Comparison of ENCODE assay signal across 8 mouse cellular contexts in the genomic region with DNA sequence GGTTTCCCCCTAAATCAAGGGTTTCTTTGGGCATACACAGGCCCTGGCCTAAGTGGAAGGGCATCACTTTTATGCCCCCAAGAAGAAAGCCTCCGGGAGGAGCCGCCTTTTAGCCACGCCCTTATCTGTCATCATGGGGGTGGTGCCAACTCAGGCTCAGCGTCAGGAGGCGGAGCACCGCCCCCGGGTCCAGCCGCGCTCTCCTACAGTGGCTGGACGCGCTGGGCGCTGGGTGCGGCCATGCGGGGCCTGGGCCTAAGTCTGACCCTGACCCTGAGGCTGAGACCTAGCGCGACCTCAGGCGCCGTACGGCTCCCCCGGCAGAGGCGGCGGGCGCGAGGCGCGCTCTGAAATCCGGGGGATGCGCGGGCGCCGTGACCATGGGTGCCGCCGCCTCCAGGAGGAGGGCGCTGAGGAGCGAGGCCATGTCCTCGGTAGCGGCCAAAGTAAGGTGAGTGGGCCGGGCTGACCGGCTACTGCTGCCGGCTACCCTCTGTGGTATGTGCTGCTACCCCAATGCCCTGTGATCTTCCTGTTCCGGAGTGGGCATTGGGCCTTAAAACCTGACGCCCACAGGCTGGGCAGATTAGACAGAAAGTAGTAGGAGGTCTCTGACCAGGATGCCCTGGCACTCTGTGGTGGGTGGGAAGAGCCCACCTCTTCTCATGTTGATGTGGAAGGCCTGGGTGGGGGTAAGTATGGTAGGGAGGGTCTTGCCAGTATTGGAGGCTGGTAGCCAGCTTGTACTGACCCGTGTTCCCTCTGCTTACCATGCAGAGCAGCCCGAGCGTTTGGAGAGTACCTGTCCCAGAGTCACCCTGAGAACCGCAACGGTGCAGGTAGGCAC. TPM values are rescaled to one million over a fixed set of nuclear protein-coding genes. Genes with fewer than 3 reads are reported as not detected.
DNase-seq lines count a peak whose midpoint lies in the region; ATAC-seq and TF ChIP-seq lines count a peak whose summit lies in the region.

Nsmf (plus strand) TSS at position 135 of the 847 bp plus-strand sequence.

- H3K4me3 ChIP-seq in embryonic facial prominence, embryonic 14.5 days (ENCODE audit: low read depth, low read length) = peak within 1 kb of the TSS; percentile 70
- peak within 1 kb of the TSS; percentile 77 for H3K4me3 ChIP-seq in limb, embryonic 14.5 days (replicated peaks; ENCODE audit: low read length)
- H3K4me3 ChIP-seq in midbrain, postnatal 0 days (ENCODE audit: low read depth, low read length) = peak within 1 kb of the TSS; percentile 69

- H3K4me1 ChIP-seq in embryonic facial prominence, embryonic 14.5 days (ENCODE audit: control insufficient read depth, insufficient read depth, low read length) = peaks cover 11% of the 10 kb centered on the region
- peaks cover 9% of the 10 kb centered on the region for H3K4me1 ChIP-seq in limb, embryonic 14.5 days (ENCODE audit: control insufficient read depth, insufficient read depth, low read length)
- peaks cover 12% of the 10 kb centered on the region; the same call in 1 of the 2 replicates for H3K4me1 ChIP-seq in midbrain, postnatal 0 days (ENCODE audit: insufficient read depth, low read length)

- no peaks in the 10 kb centered on the region for H3K27me3 ChIP-seq in embryonic facial prominence, embryonic 14.5 days (replicated peaks; ENCODE audit: control insufficient read depth, insufficient read depth, low read length)
- H3K27me3 ChIP-seq in limb, embryonic 14.5 days (ENCODE audit: control insufficient read depth, insufficient read depth, low read length) = no peaks in the 10 kb centered on the region
- H3K27me3 ChIP-seq in midbrain, postnatal 0 days (ENCODE audit: insufficient read depth, low read length) = no peaks in the 10 kb centered on the region

- H3K27ac ChIP-seq in embryonic facial prominence, embryonic 14.5 days (replicated peaks; ENCODE audit: low read depth, low read length) = no peak within 1 kb of the TSS; the same call in 1 of the 2 replicates
- no peak within 1 kb of the TSS for H3K27ac ChIP-seq in limb, embryonic 14.5 days (replicated peaks; ENCODE audit: low read depth, low read length)
- peak within 1 kb of the TSS; percentile 71 for H3K27ac ChIP-seq in midbrain, postnatal 0 days (ENCODE audit: low read depth, low read length)

- peaks cover 18% of the 10 kb centered on the region; the same call in 1 of the 2 replicates for H3K36me3 ChIP-seq in embryonic facial prominence, embryonic 14.5 days (ENCODE audit: control insufficient read depth, insufficient read depth, low read length)
- peaks cover 23% of the 10 kb centered on the region; the same call in 1 of the 2 replicates for H3K36me3 ChIP-seq in limb, embryonic 14.5 days (ENCODE audit: control insufficient read depth, insufficient read depth, low read length)
- H3K36me3 ChIP-seq in midbrain, postnatal 0 days (ENCODE audit: insufficient read depth, low read length) = peaks cover 27% of the 10 kb centered on the region

- no peaks in the 10 kb centered on the region for H3K9me3 ChIP-seq in embryonic facial prominence, embryonic 14.5 days (ENCODE audit: control insufficient read depth, low read length)
- H3K9me3 ChIP-seq in limb, embryonic 14.5 days (ENCODE audit: control insufficient read depth, low read length) = no peaks in the 10 kb centered on the region
- H3K9me3 ChIP-seq in midbrain, postnatal 0 days (ENCODE audit: low read length) = no peaks in the 10 kb centered on the region

- DNase-seq in 3134 (ENCODE audit: extremely low read depth, insufficient read length, low spot score) = peak; percentile 86
- DNase-seq in adrenal gland, postnatal 4 days (ENCODE audit: low spot score in 2 of 2) = peak; percentile 69 to 74
- DNase-seq in embryonic facial prominence, embryonic 14.5 days (ENCODE audit: low spot score) = peak; percentile 91
- peak; percentile 88 for DNase-seq in heart, adult 8-10 months (ENCODE audit: low spot score)
- DNase-seq in kidney, adult 9 months = peak; percentile 89
- peak; percentile 84 for DNase-seq in limb, embryonic 14.5 days (ENCODE audit: low spot score)
- DNase-seq in midbrain, postnatal 0 days (ENCODE audit: low spot score) = peak; percentile 85
- peak; percentile 65 to 74 for DNase-seq in spleen, postnatal 14 days (ENCODE audit: low spot score in 2 of 2)

- peak; percentile 65; the same call in 1 of the 2 replicates for TF ChIP-seq POLR2A in limb, embryonic 14.5 days (IDR thresholded peaks at IDR 0.05; ENCODE audit: borderline replicate concordance, extremely low read depth, insufficient read depth, insufficient read length)

- peak; percentile 31 for TF ChIP-seq CTCF in midbrain, postnatal 0 days (IDR thresholded peaks at IDR 0.05)

- peak within 1 kb of the TSS; percentile 74 for H3K4me2 ChIP-seq in embryonic facial prominence, embryonic 14.5 days (ENCODE audit: low read depth, low read length)
- peak within 1 kb of the TSS; percentile 77 for H3K4me2 ChIP-seq in limb, embryonic 14.5 days (replicated peaks; ENCODE audit: low read depth, low read length, severe bottlenecking)
- H3K4me2 ChIP-seq in midbrain, postnatal 0 days (ENCODE audit: low read depth, low read length, poor library complexity, severe bottlenecking) = peak within 1 kb of the TSS; percentile 76

- peak within 1 kb of the TSS; percentile 79 for H3K9ac ChIP-seq in embryonic facial prominence, embryonic 14.5 days (ENCODE audit: low read depth, low read length)
- peak within 1 kb of the TSS; percentile 79 for H3K9ac ChIP-seq in limb, embryonic 14.5 days (ENCODE audit: low read depth, low read length, severe bottlenecking)
- peak within 1 kb of the TSS; percentile 69 for H3K9ac ChIP-seq in midbrain, postnatal 0 days (replicated peaks; ENCODE audit: low read length, poor library complexity, severe bottlenecking)

- ATAC-seq in embryonic facial prominence, embryonic 14.5 days (ENCODE audit: low read depth) = peak; percentile 91
- peak; percentile 90 for ATAC-seq in limb, embryonic 14.5 days (ENCODE audit: low FRiP score, low read depth)
- peak; percentile 86 for ATAC-seq in midbrain, postnatal 0 days (ENCODE audit: low FRiP score)

- WGBS in embryonic facial prominence, embryonic 14.5 days = 5% methylated on average over 33 of the region's 47 CpGs
- 8% methylated on average over 30 of the region's 47 CpGs for WGBS in limb, embryonic 14.5 days
- 4% methylated on average over 46 of the region's 47 CpGs for WGBS in midbrain, postnatal 0 days

RNA-seq across cellular contexts. Expression of gene Nsmf, which starts in this region (rescaled TPM):
- 10 to 100 TPM; 78.9 to 80.1 TPM for total RNA-seq in adrenal gland, postnatal 4 days (2021)
- 55.5 and 56.2 TPM in 2 replicates for polyA plus RNA-seq in embryonic facial prominence, embryonic 14.5 days (2014; fragmentation: Nextera tagmentation; extraction: Ambion mirVana)
- 10 to 100 TPM; 11.7 to 15.9 (median 12.2) TPM for total RNA-seq in heart, adult 8-10 months (2022)
- 143 and 216 TPM in 2 replicates for polyA plus RNA-seq in limb, embryonic 14.5 days (2012; rRNA removed)
- polyA plus RNA-seq in limb, embryonic 14.5 days (2014; fragmentation: Nextera tagmentation; extraction: Ambion mirVana) = 48.6 and 67.7 TPM in 2 replicates
- total RNA-seq in midbrain, postnatal 0 days (2014; rRNA removed) = 266 and 278 TPM in 2 replicates
- 182 and 187 TPM in 2 replicates for polyA plus RNA-seq in midbrain, postnatal 0 days (2015; fragmentation: Nextera tagmentation; extraction: Ambion mirVana)

Comparison
In these comparisons a context has a peak if more than half of its experiments do, and no peak if none do; other contexts are left out.
1. RNA of gene Nsmf (total RNA-seq): 266 to 278 TPM in midbrain, postnatal 0 days and 78.9 to 80.1 TPM in adrenal gland, postnatal 4 days; 11.7 to 15.9 TPM in heart, adult 8-10 months; every median in the first group is over 4 times any median in the second.
2. Peak in every context shown above with its lines, with median percentiles within 50 percentile points of each other: DNase-seq, ATAC-seq, H3K4me2 ChIP-seq, H3K4me3 ChIP-seq and H3K9ac ChIP-seq.